Comparison of ENCODE assay signal across 8 mouse cellular contexts in genomic region chr9:57761563-57762551, GRCm38 (mm10).
DNase-seq lines count a peak whose midpoint lies in the region.

No protein-coding gene starts in this region.

- DNase-seq in cerebellum, adult 11-12 months: peak; percentile 60
- DNase-seq in cerebellum, postnatal 36 days: no peak
- peak; percentile 39 for DNase-seq in lung, postnatal 36 days
- no peak for DNase-seq in lung, postnatal 10 days
- peak; percentile 30 for DNase-seq in kidney, postnatal 10 days
- peak; percentile 54 for DNase-seq in skeletal muscle tissue, adult 2 months (ENCODE audit: low read depth, low spot score)
- DNase-seq in ovary, adult 18-20 months (ENCODE audit: low spot score): no peak
- DNase-seq in spleen, postnatal 4 days (ENCODE audit: low spot score in 2 of 2): no peak

Comparison
In these comparisons a context has a peak if more than half of its experiments do, and no peak if none do; other contexts are left out.
1. DNase-seq: peak in cerebellum, adult 11-12 months (single experiment), lung, postnatal 36 days (single experiment), kidney, postnatal 10 days (single experiment) and skeletal muscle tissue, adult 2 months (single experiment); none in cerebellum, postnatal 36 days (0 of 2), lung, postnatal 10 days (single experiment), ovary, adult 18-20 months (single experiment) and spleen, postnatal 4 days (0 of 2).